Comparison of ENCODE assay signal across 25 mouse cellular contexts in genomic region chr6:50780677-50781076, GRCm38 (mm10).
"Had no signal": no experiment of that assay in that cellular context is flagged by ENCODE, and none has a peak within 500 bp of the region (broad histone marks: within the 10 kb centered on the region; RNA-seq: fewer than 3 reads in every experiment).

No protein-coding gene starts in this region.

- H3K4me3 ChIP-seq: heart, embryonic 13.5 days; heart, embryonic 15.5 days; intestine, embryonic 15.5 days; left cerebral cortex, adult 2 months; liver, embryonic 13.5 days; liver, embryonic 15.5 days had no signal

- H3K36me3 ChIP-seq: heart, embryonic 13.5 days; heart, embryonic 15.5 days; intestine, embryonic 15.5 days; liver, embryonic 13.5 days; liver, embryonic 15.5 days had no signal

- ATAC-seq: forebrain, postnatal 0 days; hindbrain, embryonic 16.5 days; inflammation-experienced regulatory T-cells, adult 6 months; intestine, embryonic 15.5 days; intestine, postnatal 0 days had no signal

- H3K9ac ChIP-seq: forebrain, postnatal 0 days; heart, embryonic 13.5 days; heart, embryonic 15.5 days; hindbrain, embryonic 14.5 days; intestine, embryonic 15.5 days; liver, embryonic 13.5 days; liver, embryonic 15.5 days had no signal

- H3K27ac ChIP-seq: heart, embryonic 13.5 days; heart, embryonic 15.5 days; hindbrain, embryonic 14.5 days; intestine, embryonic 15.5 days; left cerebral cortex, adult 2 months; liver, embryonic 13.5 days; liver, embryonic 15.5 days had no signal

- H3K9me3 ChIP-seq: heart, embryonic 13.5 days; heart, embryonic 15.5 days; intestine, embryonic 15.5 days; liver, embryonic 13.5 days; liver, embryonic 15.5 days had no signal

- DNase-seq: forebrain, postnatal 0 days; gastrocnemius, postnatal 14 days; gastrocnemius, postnatal 36 days; heart, adult 18-20 months; heart, postnatal 14 days; heart, postnatal 36 days; kidney, adult 18-20 months; kidney, adult 8-10 months; kidney, postnatal 10 days; kidney, postnatal 25 days; kidney, postnatal 4 days; layer of hippocampus, adult 9-11 months; liver; liver, embryonic 13.5 days had no signal

- H3K27me3 ChIP-seq: heart, embryonic 13.5 days; heart, embryonic 15.5 days; intestine, embryonic 15.5 days; liver, embryonic 13.5 days had no signal

- H3K4me2 ChIP-seq: heart, embryonic 11.5 days; heart, embryonic 13.5 days; heart, embryonic 15.5 days; hindbrain, embryonic 14.5 days; intestine, embryonic 15.5 days; liver, embryonic 11.5 days; liver, embryonic 13.5 days; liver, embryonic 15.5 days had no signal

- H3K4me1 ChIP-seq: heart, embryonic 15.5 days; liver, embryonic 13.5 days; liver, embryonic 15.5 days had no signal
